Mouse (Mus musculus) spleen, adult 2 months (tissue): ENCODE results near the gene Wnt9a.

Source experiments
- CTCF ChIP-seq: fragments of 200-500 bp; IDR thresholded peaks from 2 replicates; pipeline ENCODE4 v1.5.1; 2011; ENCODE audit warnings: mild to moderate bottlenecking, inconsistent platforms; ENCODE audit not compliant: insufficient read depth, insufficient read length, insufficient replicate concordance; ENCODE audit errors: extremely low read depth
- POLR2A ChIP-seq: fragments of 200-500 bp; IDR thresholded peaks from 2 replicates; pipeline ENCODE4 v1.6.1; 2011; ENCODE audit warnings: low read depth, low read length, inconsistent platforms

DNA sequence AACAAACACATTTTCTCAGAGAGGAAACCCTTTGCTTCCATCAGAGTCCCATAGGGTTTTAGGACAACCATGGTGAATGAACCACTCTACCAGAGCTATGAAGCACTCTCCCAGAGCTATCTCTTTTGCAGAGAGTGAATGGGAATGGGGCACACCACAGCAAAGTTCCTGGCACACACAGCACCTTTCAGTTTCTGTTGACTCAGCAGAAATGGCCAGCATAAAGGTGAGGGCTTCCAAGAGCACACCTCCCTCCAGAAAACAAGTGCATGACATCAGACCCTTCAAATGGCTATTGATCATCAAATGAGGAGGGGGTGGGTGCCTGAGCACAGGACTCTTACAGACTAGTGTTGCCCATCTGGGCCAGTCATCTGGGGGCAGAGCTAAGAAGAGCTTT is 44.4 kb upstream of the Wnt9a start:
- TF ChIP-seq CTCF: no peak
- TF ChIP-seq POLR2A: no peak
